Mouse (Mus musculus) spleen, postnatal 36 days (tissue): ENCODE data around the gene Gpc2.
A peak's percentile ranks its signal among the peaks of the same experiment; 100 is the strongest.

ENCODE experiments used
- DNase-seq, 2 experiments: peaks; one replicate each; pipeline ENCODE4 v3.0.0; 2022; ENCODE audit warnings: low spot score in 2 of 2, mixed read lengths in 1 of 2

The Gpc2 gene

DNA sequence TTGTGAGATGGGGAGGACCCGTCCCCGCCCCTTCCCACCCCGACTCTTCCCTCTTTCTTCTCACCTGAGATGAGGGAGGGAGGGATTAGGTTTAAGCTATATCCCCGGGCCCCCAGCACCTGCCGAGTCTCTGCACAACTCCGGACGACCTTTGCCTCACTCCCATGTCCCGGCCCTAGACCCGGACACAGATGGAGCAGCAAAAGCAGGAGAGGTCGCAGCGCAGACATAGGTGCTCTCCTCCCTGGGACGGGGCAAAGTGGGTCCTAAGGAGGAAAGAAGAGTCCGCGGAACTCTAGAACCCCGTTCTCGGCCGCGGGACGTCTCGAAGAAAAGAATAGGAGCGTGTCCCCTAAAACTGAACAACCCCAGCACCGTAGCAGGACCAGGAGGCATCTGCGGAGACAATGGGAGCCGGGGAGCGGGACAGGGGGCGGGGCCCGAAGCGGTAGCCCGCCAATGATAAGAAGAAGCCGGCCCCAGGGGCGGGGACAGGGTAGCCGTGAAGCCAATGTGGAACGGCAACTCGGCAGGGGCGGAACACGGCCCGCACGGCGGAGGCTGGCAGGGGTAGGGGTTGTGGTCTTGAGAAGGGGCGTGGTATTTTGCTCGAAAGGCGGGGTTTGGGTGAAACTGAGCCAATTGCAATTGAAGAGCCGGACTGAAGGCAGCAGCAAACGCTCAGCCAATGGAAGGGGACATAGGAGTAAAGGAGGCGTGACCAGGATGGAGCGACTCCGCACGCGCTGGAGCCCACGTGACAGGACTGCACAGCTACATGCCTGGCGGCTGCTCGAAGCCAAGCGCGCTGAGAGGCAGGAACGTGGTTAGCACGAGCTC lies at the start of gene Gpc2, which contains the start of the genes Gm43720 and Stag3:
Gene Gpc2 (minus strand): TSS at position 421 of the 840 bp plus-strand sequence.
Gene Gm43720 (minus strand): TSS at position 374 of the 840 bp plus-strand sequence.
Gene Stag3 (plus strand): TSS at position 656 of the 840 bp plus-strand sequence.
- peak; percentile 83 to 88 for DNase-seq

DNA sequence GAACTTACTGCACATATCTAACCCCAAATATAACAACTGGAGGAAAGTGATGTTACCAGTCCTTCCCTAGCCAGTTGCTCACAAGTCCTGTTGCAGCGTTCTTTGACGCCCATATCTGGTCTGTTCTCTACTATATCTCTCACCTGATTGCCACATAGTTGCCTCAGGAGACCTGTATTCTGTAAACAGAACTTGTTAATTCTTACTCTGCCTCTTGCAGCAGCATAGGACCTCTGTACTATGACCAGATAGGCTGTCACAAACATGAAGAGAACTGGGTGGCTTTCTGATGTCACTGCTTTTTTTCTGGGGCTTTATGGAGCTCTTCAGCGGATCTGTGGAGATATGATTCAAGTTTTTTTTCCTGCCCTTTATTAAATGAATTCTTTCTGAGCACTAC lies 33.0 kb upstream of the Gpc2 start:
- no peak for DNase-seq

DNA sequence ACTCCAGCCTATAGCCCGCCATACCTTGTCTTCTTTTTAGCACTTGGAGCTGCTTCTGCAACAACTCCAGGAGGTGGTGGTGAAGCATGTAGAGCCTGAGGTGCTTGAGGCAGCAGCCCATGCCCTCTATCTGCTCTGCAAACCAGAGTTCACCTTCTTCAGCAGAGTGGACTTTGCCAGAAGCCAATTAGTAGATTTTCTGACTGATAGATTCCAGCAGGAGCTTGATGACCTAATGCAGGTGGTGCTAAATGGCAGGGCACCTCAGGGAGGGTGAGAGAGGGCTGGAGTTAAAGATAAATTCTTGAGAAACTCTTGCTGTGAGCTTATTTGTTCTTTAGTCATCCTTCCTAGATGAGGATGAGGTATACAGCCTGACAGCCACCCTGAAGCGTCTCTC lies 19.8 kb upstream of the Gpc2 start:
- no peak for DNase-seq

GRCm38 (mm10) chr5:138294158-138294557 lies 14.4 kb upstream of the Gpc2 start:
- DNase-seq = no peak

GRCm38 (mm10) chr5:138291638-138292037 lies 11.8 kb upstream of the Gpc2 start:
- DNase-seq = no peak

- DNase-seq = no peak
Observed at GRCm38 (mm10) chr5:138287861-138288260, 8.1 kb upstream of the Gpc2 start.

DNA sequence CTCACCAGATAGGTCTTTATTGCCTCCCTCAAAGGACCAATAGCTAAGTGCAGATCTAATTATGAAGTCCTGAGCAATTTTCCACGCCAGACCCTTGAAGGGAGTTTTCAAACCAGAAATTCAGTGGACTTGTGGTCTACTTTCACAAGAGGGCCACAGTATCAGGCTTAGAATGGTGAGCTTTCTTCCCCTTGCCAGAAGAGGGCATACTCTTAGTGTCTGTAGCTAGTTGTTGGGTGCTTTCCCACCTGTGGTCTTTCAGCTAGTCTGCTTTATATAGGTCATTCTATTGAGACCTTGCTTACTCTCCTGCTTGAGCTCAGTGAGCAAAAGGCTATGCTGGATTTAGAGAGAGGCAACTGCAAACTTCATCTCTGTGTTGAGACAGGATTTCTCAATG lies 3.7 kb upstream of the Gpc2 start:
- DNase-seq = no peak

DNA sequence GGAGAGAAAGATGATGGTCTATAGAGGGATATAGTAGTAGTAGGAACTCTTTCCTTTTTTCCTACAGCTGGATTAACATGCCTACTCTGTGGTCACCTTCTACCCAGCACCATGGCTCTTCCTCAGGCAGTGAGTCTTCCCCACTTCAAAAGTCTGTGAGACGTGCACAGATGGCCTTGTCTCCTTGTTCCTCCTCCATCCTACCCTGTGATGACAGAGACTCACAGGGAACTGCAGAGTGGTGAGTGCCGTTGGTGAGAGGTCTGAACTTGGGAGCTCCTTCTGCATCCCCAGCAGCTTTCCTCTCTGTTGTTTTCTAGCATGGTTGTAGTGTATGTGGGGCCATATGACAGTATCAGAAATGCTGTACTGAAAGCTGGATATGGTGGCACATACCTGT lies 2.0 kb upstream of the Gpc2 start:
- no peak for DNase-seq

GRCm38 (mm10) chr5:138280829-138281228 lies 1.0 kb upstream of the Gpc2 start:
- DNase-seq = no peak

- no peak for DNase-seq
Observed at GRCm38 (mm10) chr5:138280425-138280768, 592 bp upstream of the Gpc2 start.

GRCm38 (mm10) chr5:138277994-138278393 lies 1.8 kb downstream of the Gpc2 start:
- DNase-seq = no peak

DNA sequence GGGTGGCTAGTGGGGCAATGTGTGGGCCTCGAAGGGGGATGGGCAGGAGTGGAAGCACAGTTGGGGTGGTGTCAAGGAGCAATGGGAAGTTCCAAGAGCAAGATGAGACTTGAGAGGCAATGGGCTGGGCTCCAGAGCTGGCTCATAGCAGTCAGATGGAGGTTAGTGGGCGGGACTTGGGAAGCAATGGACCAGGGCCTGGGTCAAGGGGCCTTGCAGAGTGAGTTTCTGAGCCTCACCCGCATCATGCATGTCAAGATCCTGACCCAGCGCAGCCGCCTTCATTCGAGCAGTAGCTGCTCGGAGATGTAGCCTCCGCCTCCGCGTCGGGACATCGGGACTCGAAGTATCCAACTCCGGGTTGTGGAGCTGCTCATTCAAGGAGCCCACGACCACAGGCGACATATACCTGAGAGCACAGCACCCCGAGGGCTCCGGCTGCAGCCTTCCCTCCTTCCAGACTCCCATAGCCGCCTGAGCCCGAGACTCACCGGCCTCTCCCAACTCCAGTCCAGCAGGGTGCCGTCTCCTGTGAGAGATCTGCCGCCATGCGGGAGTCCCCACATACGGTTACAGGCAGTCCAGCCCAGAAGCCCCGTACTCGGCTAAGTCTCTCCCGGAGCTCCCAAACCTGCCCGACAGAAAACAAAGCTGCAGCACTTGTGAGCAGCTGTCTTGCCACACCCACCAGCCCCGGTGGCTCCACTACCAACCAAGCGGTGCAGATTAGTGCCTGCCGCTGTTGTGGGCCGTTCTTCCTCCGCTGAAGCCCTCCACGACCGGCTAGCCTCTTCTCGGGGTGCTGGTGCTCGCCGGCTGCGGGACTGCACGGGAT lies 4.4 kb downstream of the Gpc2 start:
- DNase-seq = no peak

GRCm38 (mm10) chr5:138274186-138274585 lies 5.6 kb downstream of the Gpc2 start:
- DNase-seq = no peak

DNA sequence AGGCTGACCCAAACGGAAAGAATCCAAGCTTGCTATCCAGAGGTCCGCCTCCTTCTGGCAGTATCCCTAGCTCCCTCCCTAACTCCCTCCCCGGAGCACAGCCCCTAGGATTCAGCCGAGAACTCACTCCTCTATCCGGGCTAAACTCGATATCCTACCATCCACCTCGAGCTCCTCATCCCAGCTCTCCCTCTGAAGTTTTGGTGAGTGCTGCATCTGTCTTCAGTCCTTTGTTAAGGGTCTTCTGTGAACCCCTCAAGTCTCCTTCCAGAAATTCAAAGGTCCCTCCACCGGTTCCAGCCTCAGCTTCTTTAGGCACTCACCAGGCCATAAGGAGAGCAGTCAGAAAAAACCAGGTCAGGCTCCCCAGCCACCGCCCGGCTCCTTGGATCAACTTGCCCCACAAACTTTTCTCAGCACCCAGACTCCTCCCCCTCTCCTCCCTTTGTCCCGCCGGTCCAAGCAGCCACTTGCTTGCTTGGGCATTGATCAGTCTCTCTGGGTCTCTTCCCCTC lies 7.3 kb downstream of the Gpc2 start, which contains the start of gene Gal3st4:
Gene Gal3st4 (minus strand): TSS at position 432 of the 515 bp plus-strand sequence.
- no peak for DNase-seq

DNA sequence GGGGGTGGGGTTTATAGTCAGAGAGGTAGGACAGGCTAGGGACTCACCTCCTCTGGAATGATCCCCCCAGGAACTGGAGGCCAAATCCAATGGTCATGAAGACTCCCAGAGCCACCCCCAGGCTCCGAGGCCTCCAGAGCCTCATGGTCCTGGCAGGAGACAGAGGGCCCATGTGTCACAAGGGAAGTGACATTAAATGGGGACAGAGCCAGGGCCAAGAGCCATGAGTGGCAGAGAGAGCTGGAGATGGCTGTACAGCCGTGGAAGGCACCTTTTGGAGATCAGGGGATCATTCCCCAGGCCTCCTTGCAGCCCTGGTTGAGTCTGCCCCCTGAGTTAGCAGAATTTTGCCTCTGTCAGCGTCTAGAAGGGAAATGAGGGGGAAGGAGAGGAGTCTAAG lies 8.6 kb downstream of the Gpc2 start:
- DNase-seq = no peak

DNA sequence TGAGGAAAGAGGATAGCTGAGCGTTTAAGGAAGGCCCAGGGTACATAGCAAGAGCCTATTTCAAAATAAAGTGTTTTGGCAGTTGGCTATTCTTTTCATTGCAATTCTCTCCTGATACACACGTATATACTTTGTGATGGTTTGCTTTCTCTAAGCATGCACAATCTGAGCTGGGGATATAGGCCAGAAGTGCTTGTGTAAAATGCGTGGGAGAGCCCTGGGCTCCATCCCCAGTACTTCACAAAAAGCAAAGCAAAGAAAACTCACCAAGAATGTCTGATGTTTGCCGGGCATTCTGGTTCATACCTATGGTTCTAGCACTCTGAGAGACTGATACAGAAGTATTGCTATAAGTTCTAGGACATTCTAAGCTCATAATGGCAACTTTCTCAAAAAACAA lies 10.8 kb downstream of the Gpc2 start:
- DNase-seq = no peak

DNA sequence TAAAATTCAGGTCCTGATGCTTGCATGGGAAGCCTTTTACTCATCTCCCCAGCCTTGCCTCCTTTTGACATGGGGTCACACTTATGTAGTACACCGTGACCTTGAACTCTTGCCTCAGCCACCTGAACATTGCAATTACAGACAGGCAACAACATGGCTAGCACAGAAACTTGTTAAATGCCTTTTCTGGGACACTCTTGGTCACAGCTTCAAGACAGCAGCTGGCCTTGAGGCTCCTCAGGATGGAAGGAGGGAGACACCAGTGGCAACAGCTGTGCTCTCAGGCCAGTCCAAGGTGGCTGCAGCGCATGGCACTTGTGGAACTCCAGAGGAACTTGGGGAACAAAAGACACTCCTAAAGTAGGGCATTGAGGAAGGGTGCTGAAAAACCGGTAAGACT lies 12.7 kb downstream of the Gpc2 start:
- no peak for DNase-seq

DNA sequence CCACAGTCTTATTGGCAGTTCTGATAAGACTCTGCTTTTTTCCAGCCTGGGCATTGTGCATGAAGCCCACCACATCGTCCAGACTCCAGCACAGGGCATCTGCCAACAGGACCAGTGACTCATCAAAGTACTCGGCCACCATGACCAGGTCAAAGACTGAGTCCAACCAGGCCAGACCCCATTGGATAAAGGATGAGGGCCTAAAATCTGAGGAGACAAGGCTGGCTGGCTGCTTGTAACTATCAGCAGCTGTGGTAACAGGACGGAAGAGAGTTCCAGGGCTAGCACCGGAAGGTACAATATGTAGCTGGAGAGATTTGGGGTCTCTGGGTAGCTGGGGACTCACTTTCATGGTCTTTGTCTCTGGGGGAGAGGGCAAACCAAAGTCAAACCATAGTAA lies 14.1 kb downstream of the Gpc2 start:
- DNase-seq = no peak

DNA sequence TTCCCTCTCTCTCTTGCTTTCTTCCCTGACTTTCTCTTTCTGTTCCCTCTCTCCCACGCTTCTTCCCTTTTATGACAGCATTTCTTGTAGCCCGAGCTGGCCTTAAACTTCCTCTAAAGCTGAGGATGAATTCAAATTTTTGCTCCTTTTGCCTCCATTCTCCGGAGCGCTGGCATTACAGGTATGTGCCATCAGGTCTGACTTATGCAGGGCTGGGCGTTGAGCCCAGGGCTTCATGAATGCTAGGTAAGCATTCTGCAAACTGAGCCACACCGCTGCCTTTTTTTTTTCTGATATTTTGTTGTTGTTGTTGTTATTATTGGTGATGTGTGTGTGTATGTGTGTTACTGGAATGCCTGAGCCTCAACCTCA lies 15.6 kb downstream of the Gpc2 start:
- DNase-seq = no peak

GRCm38 (mm10) chr5:138263260-138264206 lies 16.3 kb downstream of the Gpc2 start, which contains the start of gene BC037034:
TSS of gene BC037034 (minus strand) at chr5:138264033.
- peak; percentile 91 to 94 for DNase-seq

DNA sequence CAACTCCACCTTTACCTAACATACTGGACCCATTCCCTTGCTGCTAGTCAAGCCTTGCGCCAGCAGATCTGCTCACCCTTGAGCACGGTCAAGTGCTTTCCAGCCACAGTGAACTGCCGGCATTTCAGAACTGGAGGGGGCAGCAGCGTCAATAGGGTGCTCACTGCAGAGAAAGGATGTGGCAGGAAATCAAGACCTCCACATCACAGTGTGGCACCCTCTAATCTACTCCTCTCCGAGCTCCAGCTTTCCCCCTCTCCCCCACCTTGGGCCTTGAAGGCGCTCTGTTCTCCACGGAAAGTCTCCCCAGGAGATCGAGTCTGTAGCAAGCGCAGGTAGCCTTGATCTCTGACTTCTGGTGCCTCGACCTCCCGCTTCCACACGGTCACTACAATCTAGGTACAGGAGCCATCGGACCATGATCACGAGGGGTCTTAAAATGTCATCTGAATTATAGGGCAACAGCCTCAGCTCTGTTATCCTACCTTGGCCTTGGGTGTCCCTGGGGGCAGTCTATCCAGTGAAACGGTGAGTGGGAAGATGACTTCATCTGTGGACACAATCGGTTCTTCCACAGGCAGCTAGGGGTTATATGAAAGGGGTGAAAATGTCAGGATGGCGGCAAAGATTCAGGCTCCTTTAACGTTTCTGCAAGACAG lies 17.1 kb downstream of the Gpc2 start:
- DNase-seq = no peak
